Mouse (Mus musculus) liver, embryonic 12.5 days (tissue): ENCODE results near the gene Cad. TPM values are rescaled to one million over a fixed set of nuclear protein-coding genes. Genes with fewer than 3 reads are reported as not detected.
A peak's percentile ranks its signal among the peaks of the same experiment; 100 is the strongest.

Experiments
- ATAC-seq: fragments of 200-750 bp; cut with Nextera tagmentation; 2 replicates; pipeline ENCODE4 v1.8.0; 2017; ENCODE audit warnings: moderate number of reproducible peaks, mild to moderate bottlenecking, moderate library complexity
- H3K27ac ChIP-seq: fragments of 300-500 bp; sonication (generic); 2 replicates; pipeline ENCODE4 v1.5.1; 2016; ENCODE audit warnings: mild to moderate bottlenecking
- H3K27me3 ChIP-seq: fragments of 300-500 bp; sonication (generic); replicated peaks from 2 replicates; pipeline ENCODE4 v1.6.1; 2016; ENCODE audit warnings: mild to moderate bottlenecking, moderate library complexity
- H3K36me3 ChIP-seq: fragments of 300-500 bp; sonication (generic); 2 replicates; pipeline ENCODE4 v1.6.1; 2016; ENCODE audit warnings: mild to moderate bottlenecking, moderate library complexity
- H3K4me1 ChIP-seq: fragments of 300-500 bp; sonication (generic); 2 replicates; pipeline ENCODE4 v1.6.1; 2016
- H3K4me2 ChIP-seq: fragments of 300-500 bp; sonication (generic); 2 replicates; pipeline ENCODE4 v1.6.1; 2016; ENCODE audit warnings: mild to moderate bottlenecking, moderate library complexity
- H3K4me3 ChIP-seq: fragments of 300-500 bp; sonication (generic); 2 replicates; pipeline ENCODE4 v1.5.1; 2016; ENCODE audit warnings: mild to moderate bottlenecking, moderate library complexity
- H3K9ac ChIP-seq: fragments of 300-500 bp; sonication (generic); 2 replicates; pipeline ENCODE4 v1.6.1; 2016; ENCODE audit warnings: mild to moderate bottlenecking, moderate library complexity
- H3K9me3 ChIP-seq: fragments of 300-500 bp; sonication (generic); replicated peaks from 2 replicates; pipeline ENCODE4 v1.6.1; 2016; ENCODE audit warnings: mild to moderate bottlenecking, moderate library complexity
- WGBS: fragments of 180-500 bp; shearing (Covaris S2); methylation state at CpG from one replicate; pipeline ENCODE4 v1.1.7; 2016; ENCODE audit not compliant: insufficient replicate concordance; 5-methylcytosine and 5-hydroxymethylcytosine counted together
- polyA plus RNA-seq: library from polyadenylated mRNA; unstranded; fragments of >200 nt; fragmentation: Nextera tagmentation; extraction: Ambion mirVana; gene quantifications from 2 replicates; pipeline ENCODE4 v1.2.1, GENCODE M21; 2016

Cad gene
- polyA plus RNA-seq, 1 experiment from 2014 or later = 44.5 TPM

GRCm38 (mm10) chr5:31076346-31076745 lies 21.8 kb downstream of the Cad start:
- no peak overlapping the region for H3K4me2 ChIP-seq
- H3K36me3 ChIP-seq = peaks cover 79% of the 10 kb centered on the region
- 80% methylated on average over 13 of the region's 13 CpGs for WGBS
- no peaks in the 10 kb centered on the region for H3K9me3 ChIP-seq
- no peak overlapping the region for H3K9ac ChIP-seq
- H3K27me3 ChIP-seq = no peaks in the 10 kb centered on the region
- H3K27ac ChIP-seq = no peak overlapping the region
- no peak overlapping the region for H3K4me3 ChIP-seq
- no peak for ATAC-seq
- no peaks in the 10 kb centered on the region for H3K4me1 ChIP-seq

GRCm38 (mm10) chr5:31080059-31080794 lies 25.6 kb downstream of the Cad start:
- peaks cover 13% of the 10 kb centered on the region for H3K4me1 ChIP-seq
- H3K27ac ChIP-seq = no peak overlapping the region
- no peaks in the 10 kb centered on the region for H3K9me3 ChIP-seq
- ATAC-seq = no peak
- H3K27me3 ChIP-seq = peaks cover 22% of the 10 kb centered on the region
- 71% methylated on average over 13 of the region's 13 CpGs for WGBS
- no peak overlapping the region for H3K4me3 ChIP-seq
- H3K36me3 ChIP-seq = peaks cover 41% of the 10 kb centered on the region
- H3K4me2 ChIP-seq = no peak overlapping the region
- H3K9ac ChIP-seq = no peak overlapping the region

- Histone ChIP-seq H3K4me1 (peaks cover 13% of the 10 kb centered on the region), H3K9me3 (no peaks in the 10 kb centered on the region), H3K4me2 (no peak overlapping the region), H3K4me3 (no peak overlapping the region), H3K36me3 (peaks cover 35% of the 10 kb centered on the region), H3K27ac (no peak overlapping the region), H3K27me3 (peaks cover 27% of the 10 kb centered on the region), H3K9ac (no peak overlapping the region)
- no peak for ATAC-seq
- 61% methylated on average over 3 of the region's 3 CpGs for WGBS
Observed at GRCm38 (mm10) chr5:31080795-31081164, 26.2 kb downstream of the Cad start.

GRCm38 (mm10) chr5:31081386-31081785 lies 26.8 kb downstream of the Cad start:
- no peaks in the 10 kb centered on the region for H3K9me3 ChIP-seq
- ATAC-seq = no peak
- no peak overlapping the region for H3K27ac ChIP-seq
- no peak overlapping the region for H3K4me2 ChIP-seq
- H3K4me1 ChIP-seq = peaks cover 13% of the 10 kb centered on the region
- 58% methylated on average over 3 of the region's 3 CpGs for WGBS
- H3K27me3 ChIP-seq = peaks cover 33% of the 10 kb centered on the region
- no peak overlapping the region for H3K4me3 ChIP-seq
- H3K9ac ChIP-seq = no peak overlapping the region
- H3K36me3 ChIP-seq = peaks cover 29% of the 10 kb centered on the region

GRCm38 (mm10) chr5:31082355-31082754 lies 27.8 kb downstream of the Cad start:
- ATAC-seq = peak; percentile 38; the same call in 1 of the 2 replicates
- peaks cover 19% of the 10 kb centered on the region for H3K36me3 ChIP-seq
- no peak overlapping the region for H3K4me3 ChIP-seq
- no peaks in the 10 kb centered on the region for H3K9me3 ChIP-seq
- no peak overlapping the region for H3K27ac ChIP-seq
- H3K27me3 ChIP-seq = peaks cover 42% of the 10 kb centered on the region
- WGBS = 16% methylated on average over 5 of the region's 5 CpGs
- peak overlapping the region; percentile 46 for H3K4me2 ChIP-seq
- H3K9ac ChIP-seq = no peak overlapping the region
- peaks cover 13% of the 10 kb centered on the region for H3K4me1 ChIP-seq

- H3K4me1 ChIP-seq = peaks cover 13% of the 10 kb centered on the region
- no peak overlapping the region for H3K4me3 ChIP-seq
- WGBS = 6% methylated on average over 12 of the region's 12 CpGs
- no peak overlapping the region for H3K9ac ChIP-seq
- H3K36me3 ChIP-seq = peaks cover 12% of the 10 kb centered on the region
- no peak for ATAC-seq
- H3K9me3 ChIP-seq = no peaks in the 10 kb centered on the region
- H3K4me2 ChIP-seq = peak overlapping the region; percentile 46
- no peak overlapping the region for H3K27ac ChIP-seq
- peaks cover 49% of the 10 kb centered on the region for H3K27me3 ChIP-seq
Observed at GRCm38 (mm10) chr5:31082935-31083625, 28.5 kb downstream of the Cad start.

GRCm38 (mm10) chr5:31083949-31084348 lies 29.4 kb downstream of the Cad start:
- H3K27ac ChIP-seq = no peak overlapping the region
- WGBS = 32% methylated on average over 8 of the region's 8 CpGs
- no peaks in the 10 kb centered on the region for H3K9me3 ChIP-seq
- peaks cover 57% of the 10 kb centered on the region for H3K27me3 ChIP-seq
- no peak for ATAC-seq
- H3K36me3 ChIP-seq = peaks cover 3% of the 10 kb centered on the region
- H3K9ac ChIP-seq = no peak overlapping the region; the same call in 1 of the 2 replicates
- peaks cover 13% of the 10 kb centered on the region for H3K4me1 ChIP-seq
- no peak overlapping the region for H3K4me3 ChIP-seq
- H3K4me2 ChIP-seq = no peak overlapping the region

- H3K9me3 ChIP-seq = no peaks in the 10 kb centered on the region
- H3K27me3 ChIP-seq = peaks cover 84% of the 10 kb centered on the region
- no peak overlapping the region for H3K4me3 ChIP-seq
- H3K9ac ChIP-seq = no peak overlapping the region
- ATAC-seq = no peak
- H3K27ac ChIP-seq = no peak overlapping the region
- H3K4me1 ChIP-seq = peaks cover 13% of the 10 kb centered on the region
- no peak overlapping the region for H3K4me2 ChIP-seq
- WGBS = 27% methylated on average over 7 of the region's 7 CpGs
- H3K36me3 ChIP-seq = no peaks in the 10 kb centered on the region
Observed at GRCm38 (mm10) chr5:31086606-31087005, 32.0 kb downstream of the Cad start.

GRCm38 (mm10) chr5:31087131-31087530 lies 32.6 kb downstream of the Cad start:
- Histone ChIP-seq H3K9me3 (no peaks in the 10 kb centered on the region), H3K4me3 (no peak overlapping the region), H3K36me3 (no peaks in the 10 kb centered on the region), H3K27me3 (peaks cover 89% of the 10 kb centered on the region), H3K4me1 (peaks cover 13% of the 10 kb centered on the region), H3K9ac (no peak overlapping the region), H3K4me2 (no peak overlapping the region), H3K27ac (no peak overlapping the region)
- ATAC-seq = no peak
- whole genome bisulfite sequencing = 75% methylated on average over 2 of the region's 2 CpGs

- no peak overlapping the region for H3K27ac ChIP-seq
- H3K4me3 ChIP-seq = peak overlapping the region; percentile 40
- peak overlapping the region; percentile 64 for H3K4me2 ChIP-seq
- WGBS = 5% methylated on average over 36 of the region's 53 CpGs
- H3K9me3 ChIP-seq = no peaks in the 10 kb centered on the region
- no peaks in the 10 kb centered on the region for H3K36me3 ChIP-seq
- H3K4me1 ChIP-seq = peaks cover 29% of the 10 kb centered on the region
- H3K27me3 ChIP-seq = peaks cover 99% of the 10 kb centered on the region
- H3K9ac ChIP-seq = peak overlapping the region; percentile 30; the same call in 1 of the 2 replicates
- no peak for ATAC-seq
Observed at GRCm38 (mm10) chr5:31092231-31092975, 37.8 kb downstream of the Cad start.

GRCm38 (mm10) chr5:31093151-31094041 lies 38.8 kb downstream of the Cad start:
- Histone ChIP-seq H3K9ac (no peak overlapping the region; the same call in 1 of the 2 replicates), H3K4me1 (peaks cover 29% of the 10 kb centered on the region), H3K36me3 (no peaks in the 10 kb centered on the region), H3K4me3 (peak overlapping the region; percentile 40), H3K27me3 (peaks cover 100% of the 10 kb centered on the region), H3K27ac (no peak overlapping the region), H3K4me2 (peak overlapping the region; percentile 64), H3K9me3 (no peaks in the 10 kb centered on the region)
- ATAC-seq = peak; percentile 42; the same call in 1 of the 2 replicates
- WGBS = 2% methylated on average over 53 of the region's 54 CpGs
